Mouse (Mus musculus) midbrain, embryonic 12.5 days (tissue): ENCODE measurements at regions not wholly inside any gene's neighbourhood (a gene's known extent, or its start where the extent isn't known, plus 50 kb on each side); places are given as distances from the start of the nearest gene placed in this dataset. TPM values are rescaled to one million over a fixed set of nuclear protein-coding genes. Genes with fewer than 3 reads are reported as not detected.

ENCODE experiments used
- microRNA-seq: library from miRNA; unstranded; fragments of <30 nt; microRNA quantifications from one replicate; pipeline ENCODE4, GENCODE M21; 2017

Small RNAs in the stretch of these regions (microRNA-seq; reads per million reads assigned to microRNA genes)
- gene Gm22917: not detected
